Comparison of ENCODE assay signal across 8 mouse cellular contexts in genomic region chr4:111721121-111721840, GRCm38 (mm10). TPM values are rescaled to one million over a fixed set of nuclear protein-coding genes. Genes with fewer than 3 reads are reported as not detected.
DNase-seq lines count a peak whose midpoint lies in the region; ATAC-seq and TF ChIP-seq lines count a peak whose summit lies in the region.

No protein-coding gene starts in this region.

- H3K9ac ChIP-seq in intestine, postnatal 0 days (ENCODE audit: low read depth, low read length) = no peak overlapping the region

- H3K27ac ChIP-seq in bone marrow, adult 2 months (ENCODE audit: control insufficient read depth, insufficient read depth, low read depth, low read length, poor library complexity) = 0 out of 2 replicates have a peak overlapping the region, but pooled peaks have one; percentile 24
- no peak overlapping the region for H3K27ac ChIP-seq in intestine, postnatal 0 days (ENCODE audit: low read depth, low read length)

- H3K4me2 ChIP-seq in intestine, postnatal 0 days (replicated peaks; ENCODE audit: low read depth) = peak overlapping the region; percentile 87

- no peak for ATAC-seq in intestine, postnatal 0 days

- DNase-seq in A20 (ENCODE audit: low read depth, low spot score) = peak; percentile 14
- DNase-seq in heart, adult 18-20 months = peak; percentile 35 to 55
- peak; percentile 27 for DNase-seq in lung, postnatal 25 days (ENCODE audit: low spot score)
- DNase-seq in spleen, postnatal 36 days (ENCODE audit: low spot score in 2 of 2) = peak; percentile 45 to 58
- no peak for DNase-seq in left cerebral cortex, postnatal 4 days
- DNase-seq in right cerebral cortex, adult 2 months (ENCODE audit: low spot score in 2 of 2) = no peak

- no peak for TF ChIP-seq POLR2A in bone marrow, adult 2 months (IDR thresholded peaks at IDR 0.05; ENCODE audit: borderline replicate concordance, control insufficient read depth, low read depth, low read length)

- no peaks in the 10 kb centered on the region for H3K36me3 ChIP-seq in intestine, postnatal 0 days (ENCODE audit: control insufficient read depth, insufficient read depth)

- 11% methylated on average over 4 of the region's 4 CpGs for WGBS in bone marrow, adult 2 months
- 37% methylated on average over 4 of the region's 4 CpGs for WGBS in intestine, postnatal 0 days

- no peaks in the 10 kb centered on the region for H3K27me3 ChIP-seq in intestine, postnatal 0 days (replicated peaks; ENCODE audit: control insufficient read depth, insufficient read depth, low read length)

- H3K4me1 ChIP-seq in bone marrow, adult 2 months (ENCODE audit: control insufficient read depth, insufficient read depth, low read length) = no peaks in the 10 kb centered on the region
- H3K4me1 ChIP-seq in intestine, postnatal 0 days (replicated peaks; ENCODE audit: control insufficient read depth, insufficient read depth, low read length) = no peaks in the 10 kb centered on the region

- H3K9me3 ChIP-seq in intestine, postnatal 0 days (ENCODE audit: control insufficient read depth) = no peaks in the 10 kb centered on the region

- no peak overlapping the region for H3K4me3 ChIP-seq in bone marrow, adult 2 months (replicated peaks; ENCODE audit: control insufficient read depth, low read depth, low read length)
- peak overlapping the region; percentile 76 for H3K4me3 ChIP-seq in intestine, postnatal 0 days (ENCODE audit: low read depth, low read length)

- no peak for TF ChIP-seq CTCF in bone marrow, adult 2 months (IDR thresholded peaks at IDR 0.05; ENCODE audit: control insufficient read depth, insufficient read depth, low read length)
- no peak for TF ChIP-seq CTCF in intestine, postnatal 0 days (IDR thresholded peaks at IDR 0.05; ENCODE audit: low read depth)

- intact Hi-C loops in left cerebral cortex, postnatal 4 days (cut with DNase I) = no loop called here

RNA-seq across cellular contexts. Expression of gene Spata6, which starts 1.5 kb away (rescaled TPM):
- 5.8 and 7.5 TPM in 2 replicates for polyA plus RNA-seq in bone marrow, adult 2 months (2011; ENCODE audit: insufficient read depth, insufficient read length, low replicate concordance, missing spikeins)
- total RNA-seq in heart, adult 18-20 months (2021) = 10 to 100 TPM in 1 of 2 experiments, 1 to 10 TPM in 1; 6.7 to 10.3 TPM
- 8.1 and 8.7 TPM in 2 replicates for polyA plus RNA-seq in intestine, postnatal 0 days (2015; fragmentation: Nextera tagmentation; extraction: Ambion mirVana)
- total RNA-seq in left cerebral cortex, postnatal 4 days (2021) = 10 to 100 TPM in 1 of 2 experiments, 1 to 10 TPM in 1; 8.4 to 10.1 TPM

Comparison
In these comparisons a context has a peak if more than half of its experiments do, and no peak if none do; other contexts are left out.
1. DNase-seq: peak in A20 (single experiment), heart, adult 18-20 months (2 of 2), lung, postnatal 25 days (single experiment) and spleen, postnatal 36 days (2 of 2); none in left cerebral cortex, postnatal 4 days (single experiment) and right cerebral cortex, adult 2 months (0 of 2).